Mouse (Mus musculus): ENCODE results near the gene Ticam1. TPM values are rescaled to one million over a fixed set of nuclear protein-coding genes. Genes with fewer than 3 reads are reported as not detected.

The Ticam1 gene
- total RNA-seq, 1 experiment from 2014 or later, result 2.6 TPM

- ATAC-seq (replicated peaks; ENCODE audit: insufficient number of reproducible peaks, low FRiP score, low TSS enrichment, poor library complexity, severe bottlenecking), result peak; percentile 83; the same call in 1 of the 2 replicates
Observed at GRCm38 (mm10) chr17:56241541-56242401, 34.8 kb downstream of the Ticam1 start.

GRCm38 (mm10) chr17:56233818-56234469, 42.6 kb downstream of the Ticam1 start:
- ATAC-seq (replicated peaks; ENCODE audit: insufficient number of reproducible peaks, low FRiP score, low TSS enrichment, poor library complexity, severe bottlenecking), result no peak

- ATAC-seq (replicated peaks; ENCODE audit: insufficient number of reproducible peaks, low FRiP score, low TSS enrichment, poor library complexity, severe bottlenecking), result no peak
Observed at GRCm38 (mm10) chr17:56233389-56233788, 43.2 kb downstream of the Ticam1 start.

GRCm38 (mm10) chr17:56229943-56230342, 46.6 kb downstream of the Ticam1 start:
- no peak for ATAC-seq (replicated peaks; ENCODE audit: insufficient number of reproducible peaks, low FRiP score, low TSS enrichment, poor library complexity, severe bottlenecking)

GRCm38 (mm10) chr17:56226566-56226965, 50.0 kb downstream of the Ticam1 start:
- ATAC-seq (replicated peaks; ENCODE audit: insufficient number of reproducible peaks, low FRiP score, low TSS enrichment, poor library complexity, severe bottlenecking), result no peak

GRCm38 (mm10) chr17:56224916-56225315, 51.7 kb downstream of the Ticam1 start:
- ATAC-seq (replicated peaks; ENCODE audit: insufficient number of reproducible peaks, low FRiP score, low TSS enrichment, poor library complexity, severe bottlenecking), result no peak

DNA sequence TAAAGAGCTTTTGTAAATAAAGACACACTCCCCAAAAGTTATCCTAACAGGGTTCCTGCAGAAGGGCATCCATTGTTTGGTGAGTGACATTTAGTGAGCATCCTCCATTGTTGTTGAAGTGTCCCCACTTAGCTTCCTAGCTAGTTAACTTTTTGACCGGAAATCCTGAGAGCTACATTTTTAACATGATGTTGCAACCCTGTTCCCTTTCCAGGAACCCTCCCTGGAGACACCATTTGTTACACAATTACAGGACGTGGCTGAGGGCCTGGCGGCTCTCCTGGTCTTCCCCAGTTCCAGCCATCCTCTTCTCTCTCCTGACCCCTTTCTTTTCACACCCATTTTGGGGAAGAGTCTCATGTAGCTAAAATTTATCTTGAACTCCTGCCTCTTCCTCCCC, 56.8 kb downstream of the Ticam1 start:
- no peak for ATAC-seq (replicated peaks; ENCODE audit: insufficient number of reproducible peaks, low FRiP score, low TSS enrichment, poor library complexity, severe bottlenecking)

Other genes starting within 250 kb of the Ticam1 start
- gene Sh3gl1, start 240.2 kb downstream of the Ticam1 start, total RNA-seq (2017), result 22.4 to 35.7 TPM (median 23.4 TPM) in 3 replicates
- gene Chaf1a, start 236.3 kb downstream of the Ticam1 start, total RNA-seq (2017), result 0.64 to 4.6 TPM (median 2.1 TPM) in 3 replicates
- 38.0 to 40.4 TPM (median 38.5 TPM) in 3 replicates for gene Ubxn6, start 201.8 kb downstream of the Ticam1 start, total RNA-seq (2017)
- gene Hdgfl2, start 197.2 kb downstream of the Ticam1 start, total RNA-seq (2017), result 61.2 to 151 TPM (median 112 TPM) in 3 replicates
- gene Plin4, start 167.0 kb downstream of the Ticam1 start, total RNA-seq (2017), result not detected in 3 replicates
- not detected in 3 replicates for gene Plin5, start 159.2 kb downstream of the Ticam1 start, total RNA-seq (2017)
- not detected in 3 replicates for gene Lrg1, start 154.8 kb downstream of the Ticam1 start, total RNA-seq (2017)
- 0.53 to 1.2 TPM (median 0.87 TPM) in 3 replicates for gene Sema6b, start 136.4 kb downstream of the Ticam1 start, total RNA-seq (2017)
- gene Tnfaip8l1, start 114.3 kb downstream of the Ticam1 start, total RNA-seq (2017), result 0.39 to 0.43 TPM in 2 of 3 replicates, not detected in the other
- 25.0 to 31.5 TPM (median 30.6 TPM) in 3 replicates for gene Mydgf, start 92.9 kb downstream of the Ticam1 start, total RNA-seq (2017)
- gene Dpp9, start 57.9 kb downstream of the Ticam1 start, total RNA-seq (2017), result 8.4 to 20.3 TPM (median 11.7 TPM) in 3 replicates
- gene Fem1a, start 20.0 kb downstream of the Ticam1 start, total RNA-seq (2017), result 13.2 to 22.7 TPM (median 13.6 TPM) in 3 replicates
- gene Plin3, start 16.1 kb upstream of the Ticam1 start, total RNA-seq (2017), result 10.2 to 15.5 TPM (median 13.4 TPM) in 3 replicates
- not detected in 3 replicates for gene Arrdc5, start 23.5 kb upstream of the Ticam1 start, total RNA-seq (2017)
- 1.2 to 5.9 TPM (median 3.2 TPM) in 3 replicates for gene Uhrf1, start 26.5 kb upstream of the Ticam1 start, total RNA-seq (2017)
- gene Kdm4b, start 49.3 kb upstream of the Ticam1 start, total RNA-seq (2017), result 8.0 to 17.3 TPM (median 10.3 TPM) in 3 replicates
- gene Ptprs, start 199.7 kb upstream of the Ticam1 start, total RNA-seq (2017), result 15.5 to 40.8 TPM (median 16.3 TPM) in 3 replicates
- not detected in 3 replicates for gene Znrf4, start 235.6 kb upstream of the Ticam1 start, total RNA-seq (2017)

Measured in monocyte, adult 5-6 weeks (primary cell).